24 mouse cellular contexts compared by ENCODE assay signal in genomic region chr11:97124266-97125036, GRCm38 (mm10). TPM values are rescaled to one million over a fixed set of nuclear protein-coding genes. Genes with fewer than 3 reads are reported as not detected.
"Had no signal": no experiment of that assay in that cellular context is flagged by ENCODE, and none has a peak within 500 bp of the region (broad histone marks: within the 10 kb centered on the region; RNA-seq: fewer than 3 reads in every experiment).

No protein-coding gene starts in this region.

- ATAC-seq: liver, postnatal 0 days; lung, postnatal 0 days had no signal

- H3K27ac ChIP-seq: layer of hippocampus, adult 2 months; left cerebral cortex, adult 2 months; limb, embryonic 12.5 days; limb, embryonic 15.5 days; liver, embryonic 14.5 days; neural tube, embryonic 12.5 days; neural tube, embryonic 15.5 days had no signal

- H3K36me3 ChIP-seq: limb, embryonic 12.5 days; limb, embryonic 15.5 days; neural tube, embryonic 12.5 days; neural tube, embryonic 15.5 days had no signal

- H3K9me3 ChIP-seq: limb, embryonic 12.5 days; limb, embryonic 15.5 days; megakaryocyte, embryonic 14.5 days; neural tube, embryonic 12.5 days; neural tube, embryonic 15.5 days had no signal

- H3K4me3 ChIP-seq: layer of hippocampus, adult 2 months; left cerebral cortex, adult 2 months; limb, embryonic 12.5 days; limb, embryonic 15.5 days; megakaryocyte, embryonic 14.5 days; neural tube, embryonic 12.5 days; neural tube, embryonic 15.5 days had no signal

- DNase-seq: kidney, adult 18-20 months; kidney, adult 9 months; kidney, postnatal 14 days; kidney, postnatal 4 days; layer of hippocampus, postnatal 36 days; left cerebral cortex, postnatal 4 days; liver, postnatal 0 days; lung, embryonic 14.5 days; lung, postnatal 36 days; midbrain, embryonic 14.5 days; thymus, adult 18-20 months; thymus, postnatal 36 days had no signal

- H3K9ac ChIP-seq: limb, embryonic 12.5 days; limb, embryonic 15.5 days; liver, embryonic 14.5 days; liver, postnatal 0 days; lung, embryonic 14.5 days; neural tube, embryonic 15.5 days had no signal

- H3K4me2 ChIP-seq: limb, embryonic 12.5 days; limb, embryonic 15.5 days; midbrain, embryonic 11.5 days; neural tube, embryonic 12.5 days; neural tube, embryonic 15.5 days had no signal

RNA-seq across cellular contexts. Expression of gene Tbx21, which starts 9.3 kb away (rescaled TPM):
- total RNA-seq: left cerebral cortex, postnatal 10 days had no signal
- polyA plus RNA-seq: limb, embryonic 12.5 days; limb, embryonic 15.5 days; liver, embryonic 11.5 days; lung, embryonic 14.5 days; neural tube, embryonic 12.5 days had no signal
